Mouse (Mus musculus) adrenal gland, adult 18-20 months (tissue): ENCODE data around the gene Afap1. TPM values are rescaled to one million over a fixed set of nuclear protein-coding genes. Genes with fewer than 3 reads are reported as not detected.

ENCODE experiments used
- DNase-seq, 2 experiments: peaks; one replicate each; pipeline ENCODE4 v3.0.0; 2021 to 2022; ENCODE audit warnings: low spot score in 2 of 2
- total RNA-seq, 2 experiments: library from RNA; stranded (reverse); gene quantifications; 1 replicate in 1 of 2; 2 replicates in 1 of 2; pipeline ENCODE4 v1.2.3; 2021

Afap1 gene
- total RNA-seq, 2 experiments from 2014 or later = 15.3 to 33.0 TPM

DNA sequence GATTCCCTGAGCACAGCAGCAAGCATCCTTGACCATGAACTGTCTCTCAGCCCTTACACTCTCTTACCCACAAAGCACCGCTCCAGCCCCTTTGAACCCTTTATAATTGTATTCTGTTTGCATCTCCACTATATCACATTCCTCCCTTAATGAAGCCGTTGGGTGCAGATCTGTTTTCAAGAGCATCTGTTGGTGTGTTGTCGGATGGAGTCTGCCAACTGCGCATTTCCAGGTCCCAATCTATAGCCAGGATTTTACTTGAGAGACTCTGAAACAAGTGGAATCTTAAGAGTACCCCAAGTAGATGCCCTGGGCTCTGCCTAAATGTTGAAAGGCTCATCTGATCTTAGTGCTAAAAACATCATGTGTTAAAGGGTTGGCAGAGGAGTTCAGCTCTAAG is 3.4 kb downstream of the Afap1 start:
- DNase-seq = no peak

DNA sequence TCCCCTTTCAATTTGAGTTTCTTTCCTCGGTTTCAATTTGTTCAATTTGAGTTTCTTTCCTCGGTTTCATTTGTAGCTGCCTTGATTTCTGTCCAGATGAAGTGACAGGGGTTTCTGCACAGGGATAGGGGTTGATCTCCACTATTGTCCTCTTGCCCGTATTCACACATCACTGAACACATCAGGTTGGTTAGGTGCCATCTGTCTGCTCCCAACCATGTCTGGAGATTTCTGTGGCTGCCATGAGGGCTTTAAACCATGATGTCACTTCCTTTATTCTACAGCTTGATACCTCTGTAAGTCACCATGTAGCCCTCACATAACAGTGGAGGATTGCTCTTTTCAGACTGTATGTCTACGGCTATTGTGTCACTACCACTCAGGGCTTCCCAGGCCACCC is 4.0 kb downstream of the Afap1 start:
- DNase-seq = no peak

DNA sequence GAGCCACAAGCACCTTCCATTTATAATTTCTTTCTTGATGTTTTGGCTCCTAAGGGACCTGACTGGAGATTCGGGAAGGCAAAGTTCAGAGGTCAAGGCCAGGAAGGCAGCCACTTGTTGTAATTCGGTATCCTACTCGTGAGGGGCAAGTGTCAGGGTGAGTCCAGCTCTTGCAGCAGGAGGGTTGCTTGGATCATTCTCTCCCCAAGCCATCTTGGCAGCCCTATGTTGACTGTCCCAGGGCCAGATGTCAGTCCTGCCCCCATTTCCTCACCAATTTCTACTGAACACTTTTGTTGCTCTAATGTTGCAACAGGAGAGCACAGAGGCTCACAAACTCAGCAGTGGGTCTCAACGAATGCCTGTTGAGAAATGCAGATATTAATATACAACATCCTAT is 5.0 kb downstream of the Afap1 start:
- DNase-seq = no peak

DNA sequence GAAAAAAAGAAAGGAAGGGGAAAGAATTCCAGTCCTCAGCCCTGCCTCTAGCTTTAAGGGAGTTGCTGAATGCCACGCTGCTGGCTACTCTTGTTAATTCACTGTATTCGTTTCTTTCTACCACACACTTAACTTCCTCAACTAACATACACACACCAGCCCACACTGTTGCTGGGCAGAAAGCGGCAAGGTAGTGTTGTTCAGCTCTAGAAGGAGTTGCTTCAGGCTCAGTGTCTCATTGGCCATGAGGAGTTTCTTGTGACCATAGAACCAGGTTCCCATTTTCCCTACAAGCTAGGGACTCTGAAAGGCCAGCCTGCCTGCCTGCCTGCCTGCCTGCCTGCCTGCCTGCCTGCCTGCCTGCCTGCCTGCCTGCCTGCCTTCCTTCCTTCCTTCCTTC is 5.9 kb downstream of the Afap1 start:
- no peak for DNase-seq

DNA sequence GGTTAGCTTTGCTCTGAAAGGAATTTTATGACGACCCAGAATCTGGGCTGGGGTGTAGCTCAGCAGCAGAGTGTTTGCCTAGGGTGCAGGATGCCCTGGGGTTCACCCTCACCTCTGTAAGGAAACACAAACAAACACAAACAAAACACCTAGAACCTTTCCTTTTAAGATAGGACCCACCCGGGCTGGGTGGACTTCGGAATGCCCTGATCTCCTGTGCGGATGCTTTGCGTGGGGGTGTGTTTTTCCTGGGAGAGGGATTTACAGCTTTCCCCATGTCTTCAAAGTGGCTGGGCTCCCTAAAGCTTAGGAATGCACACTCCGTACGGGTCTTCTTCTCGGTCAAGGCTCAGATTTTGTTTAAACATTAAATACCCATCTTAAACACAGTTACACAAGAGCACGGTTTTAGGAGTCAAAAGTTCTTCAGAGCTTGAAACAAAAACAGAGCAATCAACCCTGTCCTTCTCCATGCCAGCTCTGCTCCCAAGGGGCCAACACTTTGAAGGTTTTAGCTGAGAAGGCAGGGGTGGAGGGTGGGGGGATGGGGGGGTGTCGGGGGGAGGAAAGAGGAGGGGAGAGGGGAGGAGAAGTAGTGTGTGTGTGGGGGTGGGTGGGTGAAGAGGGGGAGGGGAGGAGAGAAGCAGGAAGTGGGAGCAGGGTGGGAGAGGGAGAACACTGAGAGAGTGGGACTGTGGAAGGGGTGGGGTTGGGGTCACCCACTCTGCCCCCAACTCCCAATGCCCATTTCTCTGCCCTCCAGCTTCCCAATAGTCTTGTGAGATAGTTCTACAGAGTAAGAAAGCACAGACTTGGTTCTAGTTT is 7.5 kb downstream of the Afap1 start:
- no peak for DNase-seq

DNA sequence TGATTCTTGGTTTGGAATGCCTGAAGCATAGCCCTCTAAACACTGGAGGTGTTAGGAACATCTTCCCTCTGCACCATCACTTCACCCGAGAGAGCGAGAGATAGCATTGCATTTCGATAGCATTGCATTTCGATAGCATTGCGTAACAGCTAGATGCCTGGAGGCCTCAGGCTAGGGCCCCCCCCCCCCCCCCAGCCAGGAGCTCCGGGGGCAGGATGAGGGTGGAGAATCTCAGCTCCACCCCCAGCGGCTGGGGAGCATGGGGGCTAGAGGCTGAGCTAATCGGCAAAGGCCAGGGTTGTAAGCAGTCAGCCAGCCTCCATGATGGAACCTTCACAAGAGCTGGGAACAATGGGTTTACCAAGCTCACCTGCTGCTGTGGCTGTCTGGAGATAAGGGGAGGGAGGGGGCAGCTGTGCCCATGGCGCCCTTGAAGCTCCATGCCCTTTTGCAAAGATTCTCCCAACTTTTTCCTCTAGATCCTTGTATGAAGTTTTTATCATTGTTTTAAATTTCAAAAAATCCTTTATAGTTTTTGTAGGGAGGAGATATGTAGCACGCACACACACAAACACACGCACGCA is 8.2 kb downstream of the Afap1 start:
- DNase-seq = no peak

DNA sequence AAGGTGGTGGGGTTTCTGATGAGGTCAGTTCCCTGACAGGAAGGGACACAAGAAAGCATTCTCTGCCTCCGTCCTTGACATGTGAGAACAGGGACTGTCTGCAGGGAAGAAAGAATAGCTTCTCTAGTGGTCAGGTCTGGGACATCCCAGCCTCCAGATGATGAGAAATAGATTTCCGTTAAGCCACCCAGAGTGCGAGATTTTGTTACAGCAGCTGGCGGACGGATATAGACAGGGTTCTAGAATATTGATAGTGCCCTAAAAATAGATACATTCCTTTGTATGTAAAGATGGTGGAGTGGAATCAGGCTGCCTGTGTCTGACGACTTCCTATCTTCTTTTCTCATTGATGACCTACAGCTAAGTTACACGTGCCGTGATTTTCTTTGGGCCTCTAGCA is 10.3 kb downstream of the Afap1 start:
- no peak for DNase-seq

DNA sequence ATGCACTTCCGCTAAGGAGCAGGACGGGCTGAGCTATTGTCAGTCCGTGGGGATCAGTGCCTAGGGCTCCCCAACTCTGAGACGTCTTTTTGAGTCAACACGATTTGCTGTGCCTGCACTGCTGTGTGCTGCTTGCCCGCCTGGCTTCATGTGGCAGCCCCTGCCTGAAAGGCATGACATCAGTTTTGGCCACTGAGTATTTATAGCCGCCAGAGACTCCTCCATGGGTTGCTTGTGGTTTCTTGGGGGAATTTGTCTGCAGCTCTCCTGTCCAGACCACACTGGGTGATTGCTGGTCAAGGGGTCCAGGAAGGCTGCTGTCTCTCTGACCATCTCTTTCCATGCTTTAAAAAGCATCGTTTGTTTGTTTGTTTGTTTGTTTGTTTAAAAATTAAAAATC is 12.2 kb downstream of the Afap1 start:
- no peak for DNase-seq

DNA sequence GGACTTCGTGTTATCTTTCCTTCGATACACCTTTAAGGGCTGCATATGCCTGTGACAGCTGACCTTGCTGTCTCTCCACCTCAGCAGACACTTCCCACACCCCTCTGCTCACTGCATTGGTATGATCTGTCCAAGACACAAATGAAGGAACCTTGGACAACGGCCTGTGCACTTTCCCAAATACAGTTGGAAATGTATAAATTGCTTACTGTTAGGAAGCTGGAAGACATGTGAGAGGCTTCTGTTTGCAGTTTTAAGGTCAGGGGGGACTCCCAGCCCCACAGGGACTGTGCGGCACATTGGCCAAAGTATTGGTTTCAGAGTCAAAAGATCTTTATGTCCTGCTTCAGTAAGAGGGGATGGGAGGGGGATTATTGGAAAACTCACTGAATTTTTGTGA is 14.0 kb downstream of the Afap1 start:
- no peak for DNase-seq

DNA sequence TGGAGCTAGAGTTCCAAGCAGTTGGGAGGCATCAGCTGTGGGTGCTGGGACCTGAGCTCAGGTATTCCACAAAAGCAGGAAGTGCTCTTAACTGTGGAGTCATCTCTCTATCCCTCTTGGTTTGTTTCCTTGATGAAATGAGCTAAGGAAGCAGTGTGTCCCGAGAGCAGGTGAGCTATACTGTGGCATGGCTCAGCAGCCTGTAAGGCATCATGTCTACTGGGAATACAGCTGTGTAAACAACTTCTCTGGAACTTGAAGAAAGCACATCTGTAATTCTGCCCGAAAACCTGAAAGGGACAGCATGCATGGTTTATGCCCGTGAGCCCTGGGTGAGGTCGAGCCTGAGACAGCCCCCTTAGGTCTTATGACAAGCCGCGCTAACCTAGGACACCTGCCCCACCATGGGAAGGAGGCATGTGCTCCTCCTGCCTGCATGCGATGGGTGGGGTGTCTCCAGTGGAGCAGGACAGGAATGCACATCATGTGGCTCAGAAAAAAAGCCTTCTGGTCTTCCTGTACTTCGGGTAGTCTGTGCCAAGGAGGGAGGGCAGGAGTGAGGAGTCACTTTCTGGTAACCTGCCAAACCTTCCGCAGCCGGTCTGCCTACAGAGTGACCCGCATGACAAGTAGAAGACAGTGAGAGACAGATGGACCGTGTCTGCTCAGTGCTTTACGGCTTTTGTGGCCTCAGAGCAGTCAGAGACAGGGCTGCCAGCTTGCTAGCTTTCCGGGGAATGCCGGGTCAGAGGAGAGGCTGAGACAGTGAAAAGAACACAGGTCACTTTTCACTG is 14.7 kb downstream of the Afap1 start:
- peak; percentile 38 to 60 for DNase-seq

DNA sequence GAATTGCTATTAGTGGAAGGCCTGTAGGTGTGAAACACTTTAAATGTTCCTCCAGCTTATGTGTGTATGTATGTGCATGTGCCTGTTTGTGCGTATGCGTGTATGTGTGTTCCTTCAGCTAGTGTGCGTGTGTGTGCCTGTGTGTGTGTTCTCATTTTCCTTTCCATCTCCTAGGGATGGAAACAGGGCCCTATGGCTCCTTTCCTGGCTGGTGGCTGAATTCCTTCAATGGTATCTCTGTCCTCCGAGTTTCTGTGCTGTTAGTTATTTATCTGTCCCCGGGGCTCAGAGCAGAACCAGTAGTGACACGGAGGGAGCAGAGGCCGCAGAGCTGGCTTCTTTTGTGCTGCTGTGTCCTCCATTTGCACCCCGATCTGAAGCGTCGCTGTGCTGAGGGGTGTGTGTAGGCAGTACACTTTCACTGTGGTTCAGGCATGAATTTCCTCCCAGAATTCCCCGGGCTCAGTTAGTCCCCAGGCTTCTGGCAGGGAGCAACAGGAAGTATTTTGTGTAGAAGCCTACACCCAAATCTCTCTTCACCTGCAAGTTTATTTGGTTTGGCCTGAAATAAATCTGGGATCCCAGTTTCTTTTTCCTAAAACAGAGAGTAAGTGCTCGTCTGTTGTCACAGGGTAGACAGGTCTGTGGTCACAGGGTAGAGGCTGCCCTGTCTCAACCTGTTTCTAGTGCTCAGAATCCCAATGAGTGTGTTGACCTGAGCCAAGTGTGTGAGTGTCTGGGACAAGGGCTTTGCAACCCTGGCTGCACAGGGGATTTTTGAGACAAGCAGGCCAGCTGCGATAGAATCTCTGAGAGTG is 15.7 kb downstream of the Afap1 start:
- no peak for DNase-seq

DNA sequence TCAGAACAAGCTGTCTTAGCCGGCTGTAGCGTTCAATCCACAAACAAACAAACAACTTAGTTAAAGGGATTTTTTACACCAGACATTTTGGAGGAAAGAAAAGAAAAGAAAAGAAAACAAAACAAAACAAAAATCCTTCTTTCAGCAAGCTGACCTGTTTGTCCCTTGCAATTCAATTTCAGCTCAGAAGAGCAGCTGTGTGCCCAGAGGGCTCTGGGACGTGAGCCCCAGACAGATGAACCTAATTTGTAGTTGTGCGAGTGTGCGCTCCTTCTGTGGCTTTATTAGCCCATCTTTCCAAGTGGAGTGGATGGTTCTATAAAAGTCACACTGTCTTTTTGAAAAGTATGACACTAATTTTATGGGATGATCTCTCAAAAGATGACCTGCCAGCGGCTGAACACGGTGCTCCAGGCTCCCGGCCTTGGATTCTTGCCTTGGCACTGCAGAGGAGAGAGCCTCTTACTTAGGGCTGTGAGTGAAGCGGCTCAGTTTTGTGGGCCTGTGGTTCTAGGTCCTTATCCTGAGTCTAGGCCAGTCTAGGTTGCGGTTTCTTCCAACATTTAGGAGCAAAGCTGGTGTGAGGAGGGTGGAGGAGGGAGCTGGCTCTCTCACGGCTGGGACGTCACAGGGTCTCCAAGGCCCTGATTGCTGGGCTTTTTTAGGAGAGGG is 22.6 kb downstream of the Afap1 start:
- DNase-seq = no peak

DNA sequence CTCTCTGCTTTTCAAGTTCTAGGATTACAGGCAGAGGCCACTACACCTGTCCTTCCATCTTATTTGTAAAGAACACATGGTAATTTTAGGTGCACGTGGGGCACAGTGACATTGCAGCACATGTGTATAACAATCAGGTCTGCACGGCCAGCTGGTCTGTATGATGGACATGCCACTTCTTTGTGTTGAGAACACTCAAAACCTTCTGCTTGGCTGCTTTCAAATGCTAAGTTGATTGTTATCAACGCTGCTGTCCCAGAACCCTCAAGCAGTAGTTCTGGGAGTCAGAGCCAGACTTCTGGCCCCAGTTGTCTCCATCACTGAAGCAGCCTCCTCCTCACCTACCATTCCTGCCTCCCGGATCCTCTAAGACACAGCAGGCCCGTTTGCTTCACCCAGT is 23.5 kb downstream of the Afap1 start:
- DNase-seq = no peak

DNA sequence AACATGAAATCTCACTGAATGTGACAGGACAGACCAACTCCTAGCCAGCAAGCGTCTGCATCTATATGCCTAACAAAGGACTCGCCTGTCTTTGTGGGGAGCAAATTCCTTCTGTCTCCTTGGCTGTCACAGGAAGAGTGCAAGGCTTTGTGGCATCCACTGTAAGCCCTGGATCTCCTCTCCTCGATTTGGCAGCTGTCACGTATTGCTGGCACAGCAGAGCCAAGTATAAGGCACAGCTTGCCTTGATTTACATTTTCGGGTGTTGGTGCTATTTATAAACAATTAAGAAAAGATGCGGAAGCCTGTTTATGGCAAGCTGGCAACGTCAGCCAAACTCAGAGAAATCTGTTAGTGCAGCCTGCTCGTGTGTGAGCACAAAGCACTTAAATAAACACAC is 25.3 kb downstream of the Afap1 start:
- DNase-seq = no peak

DNA sequence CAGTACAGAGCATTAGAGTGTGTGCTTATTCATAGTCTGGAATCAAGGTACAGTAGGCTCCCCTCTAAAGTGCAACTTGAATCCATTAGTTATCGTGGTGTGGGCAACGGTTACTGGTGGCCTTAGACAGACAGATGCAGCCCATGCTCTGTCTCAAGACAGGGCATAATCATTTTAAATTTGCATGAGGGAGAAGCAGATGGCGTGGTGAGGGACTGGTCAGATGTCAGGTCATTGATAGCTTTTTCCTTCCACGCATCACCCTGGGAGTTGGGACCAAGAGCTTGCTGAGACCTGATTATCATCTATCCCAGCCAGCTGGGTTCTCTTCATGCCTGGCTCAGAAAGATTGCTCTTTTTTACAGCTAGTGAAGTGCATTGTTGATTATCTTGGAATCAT is 27.0 kb downstream of the Afap1 start:
- DNase-seq = no peak

DNA sequence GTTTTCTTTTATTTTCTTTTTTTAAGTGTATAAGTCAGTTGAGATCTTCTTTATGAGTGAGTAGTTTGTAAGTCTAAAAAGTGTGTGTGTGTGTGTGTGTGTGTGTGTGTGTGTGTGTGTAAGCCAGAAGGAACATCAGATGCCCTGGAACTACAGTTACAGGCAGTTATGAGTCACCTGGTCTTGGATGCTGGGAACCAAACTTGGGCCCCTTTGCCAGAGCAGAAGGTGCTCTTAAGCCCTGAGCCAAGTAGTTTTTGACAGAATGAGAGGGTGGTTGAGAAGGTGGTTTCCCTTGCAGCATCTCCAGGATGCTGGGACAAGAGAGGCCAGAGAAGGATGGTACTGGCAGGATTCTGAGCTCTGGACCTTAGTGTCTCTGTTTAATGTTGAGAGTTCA is 27.4 kb downstream of the Afap1 start:
- no peak for DNase-seq

DNA sequence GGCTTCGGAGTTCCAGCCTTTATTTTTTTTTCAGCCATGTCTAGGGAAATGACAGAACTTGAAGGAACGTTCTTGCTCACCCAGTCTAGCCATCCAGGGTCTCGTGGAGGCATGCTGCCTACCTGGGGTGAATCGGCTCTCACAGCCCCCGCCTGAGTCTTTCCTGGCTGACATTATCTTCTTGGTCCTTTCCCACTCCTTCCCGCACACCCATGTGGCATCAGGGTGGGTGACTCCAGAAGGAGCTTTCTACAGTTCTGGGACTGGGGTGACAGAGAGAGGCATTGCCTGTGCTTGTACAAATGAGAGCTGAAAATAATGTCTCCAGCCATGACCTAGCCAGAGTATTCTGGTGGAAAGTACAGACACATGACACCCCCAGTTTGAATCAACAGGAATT is 28.0 kb downstream of the Afap1 start:
- no peak for DNase-seq

DNA sequence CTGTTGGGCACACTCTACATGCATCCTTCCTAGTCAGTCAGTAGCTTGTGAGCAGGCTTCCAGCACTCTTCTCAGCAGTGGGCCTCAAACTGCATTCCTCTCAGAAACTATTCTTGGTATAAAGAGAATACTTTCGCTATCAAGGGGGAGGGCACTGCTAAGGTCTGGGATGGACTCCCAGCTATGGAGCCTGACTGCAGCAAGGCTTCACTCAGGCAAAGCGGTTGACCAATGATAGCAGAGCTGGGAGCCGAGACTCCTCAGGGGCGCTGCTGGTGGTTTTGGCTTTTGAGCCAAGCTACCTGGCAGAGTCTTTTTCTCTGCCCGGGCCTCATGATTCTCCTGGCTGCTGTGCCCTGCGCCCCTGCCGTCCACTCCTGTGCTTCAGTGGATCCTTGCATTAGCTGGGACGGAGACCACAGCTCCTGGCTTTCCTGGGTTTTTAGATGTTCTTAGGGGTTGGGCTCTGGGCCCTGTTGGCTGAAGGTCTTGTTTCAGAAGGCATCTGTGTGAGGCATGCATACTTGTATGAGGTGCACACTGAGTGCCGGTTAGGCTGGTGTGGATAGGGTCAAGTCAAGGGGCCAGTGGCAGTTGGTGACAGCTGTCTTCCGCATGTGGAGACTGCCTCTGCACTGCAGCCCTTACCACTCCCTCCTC is 28.6 kb downstream of the Afap1 start:
- no peak for DNase-seq

DNA sequence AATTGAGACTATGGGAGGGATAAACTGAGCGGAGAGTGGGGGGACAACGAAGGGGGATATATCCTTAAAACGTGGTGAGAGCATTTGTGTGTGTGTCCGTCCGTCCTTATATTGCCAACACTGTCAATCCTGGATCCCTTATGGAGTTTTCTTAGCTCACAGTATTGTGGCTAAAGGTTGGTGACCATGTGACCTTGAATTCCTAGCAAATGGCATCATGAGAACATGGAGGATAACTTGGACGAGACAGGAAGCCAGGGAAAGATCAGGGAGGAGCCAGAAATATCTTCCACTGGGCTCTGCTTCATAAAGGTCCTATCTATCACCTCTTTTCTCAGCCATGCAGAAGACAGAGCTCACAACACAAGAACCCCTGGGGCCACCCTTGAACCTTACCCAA is 30.3 kb downstream of the Afap1 start:
- no peak for DNase-seq

DNA sequence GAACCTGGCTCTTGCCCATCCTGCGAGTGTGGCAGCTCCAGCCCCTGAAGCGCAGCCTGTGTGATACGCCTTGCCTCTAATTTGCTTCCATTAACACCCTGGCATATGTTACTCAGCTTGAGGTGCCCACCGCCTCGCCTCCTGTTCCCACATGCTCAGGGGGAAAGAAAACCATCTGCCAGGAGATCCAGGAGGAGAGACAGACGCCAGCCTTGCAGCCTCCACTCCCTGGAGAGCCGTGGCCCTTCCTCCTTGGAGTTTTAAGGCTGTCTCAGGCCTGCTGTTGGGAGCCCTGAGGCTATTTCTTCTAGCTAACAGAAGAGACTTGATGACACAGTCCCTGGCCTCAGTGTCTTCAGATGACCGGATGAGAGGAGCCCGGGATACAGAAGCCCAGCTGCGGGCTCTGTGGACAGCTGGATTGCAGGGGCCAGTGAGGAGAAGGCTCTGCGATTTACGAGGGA is 32.1 kb downstream of the Afap1 start:
- no peak for DNase-seq
